Mouse (Mus musculus) embryonic fibroblast, embryonic 13.5 days (primary cell): ENCODE results near the gene Cdc42bpg.

ENCODE experiments used
- CTCF ChIP-seq: IDR thresholded peaks from 2 replicates; pipeline ENCODE4 v1.5.1; 2011; ENCODE audit warnings: mild to moderate bottlenecking, control low read depth, low read length, moderate library complexity, borderline replicate concordance; ENCODE audit not compliant: insufficient read depth
- POLR2A ChIP-seq: IDR thresholded peaks from 2 replicates; pipeline ENCODE4 v1.6.1; 2011; ENCODE audit warnings: low read depth, mild to moderate bottlenecking, control low read depth, low read length, moderate library complexity

- TF ChIP-seq CTCF = no peak
- TF ChIP-seq POLR2A = no peak
Measured at GRCm38 (mm10) chr19:6289696-6290238, 16.5 kb upstream of the Cdc42bpg start.
